Mouse (Mus musculus) gastrocnemius, adult 2 months (tissue): ENCODE data around the gene Gjc2. TPM values are rescaled to one million over a fixed set of nuclear protein-coding genes. Genes with fewer than 3 reads are reported as not detected.
A peak's percentile ranks its signal among the peaks of the same experiment; 100 is the strongest.

Source experiments
- DNase-seq: peaks from one replicate; pipeline ENCODE4 v3.0.0; 2022
- H3K27ac ChIP-seq: fragments of 200-600 bp; 2 replicates; pipeline ENCODE4 v1.8.1; 2022; ENCODE audit warnings: mild to moderate bottlenecking
- H3K4me3 ChIP-seq: fragments of 200-600 bp; 2 replicates; pipeline ENCODE4 v1.8.1; 2022; ENCODE audit warnings: mild to moderate bottlenecking, moderate library complexity
- CTCF ChIP-seq: fragments of 200-600 bp; IDR thresholded peaks from 2 replicates; pipeline ENCODE4 v1.8.1; 2022; ENCODE audit warnings: antibody characterized with exemption, mild to moderate bottlenecking, moderate library complexity
- intact Hi-C: fragments of 180-260 bp; cut with DNase I; formaldehyde crosslinking; loops from one replicate; pipeline ENCODE4 v1.15.1; 2025
- long read RNA-seq, 2 experiments: library from polyadenylated mRNA; stranded (forward); transcript quantifications; one replicate each; pipeline ENCODE4 v2.0.0; 2021
- total RNA-seq, 2 experiments: library from RNA; stranded (reverse); gene quantifications; 2 replicates each; pipeline ENCODE4 v1.2.3; 2021

Gjc2 gene
- total RNA-seq = under 1 TPM; 0.10 to 0.20 TPM
- long read RNA-seq, experiment 1 = 0 reads
- long read RNA-seq, experiment 2 = 0 reads

GRCm38 (mm10) chr11:59182864-59183331, at the start of gene Gjc2:
Gjc2 (minus strand) TSS chr11:59183213.
- H3K27ac ChIP-seq = peak within 1 kb of the TSS; percentile 80
- intact Hi-C loops = loop anchor here (1.0 to 5.0 kb wide), 2 partner anchors 22 to 91 kb away; no protein-coding TSS in a partner anchor

GRCm38 (mm10) chr11:59232797-59233196, 49.8 kb upstream of the Gjc2 start:
- intact Hi-C loops = no loop called here
- no peak for DNase-seq
- no peak overlapping the region for H3K27ac ChIP-seq
- TF ChIP-seq CTCF = no peak
- no peak overlapping the region for H3K4me3 ChIP-seq

More at GRCm38 (mm10) chr11:59182864-59183331, at the start of gene Gjc2:
- TF ChIP-seq CTCF = no peak
- DNase-seq = peak; percentile 81
- peak within 1 kb of the TSS; percentile 43 for H3K4me3 ChIP-seq

- DNase-seq = peak; percentile 67
- Histone ChIP-seq H3K27ac (no peak overlapping the region), H3K4me3 (no peak overlapping the region)
- TF ChIP-seq CTCF = peak; percentile 76
- intact Hi-C loops = loop anchor here (2.0 kb wide), 1 partner anchor 63 kb away; no protein-coding TSS in a partner anchor
These were observed 47.2 kb upstream of the Gjc2 start for GRCm38 (mm10) chr11:59230144-59230760.

- no peak for TF ChIP-seq CTCF
- DNase-seq = peak; percentile 98
- peak within 1 kb of the TSS; percentile 79 for H3K4me3 ChIP-seq
- H3K27ac ChIP-seq = peak within 1 kb of the TSS; percentile 99
- intact Hi-C loops = no loop called here
These were observed 45.3 kb upstream of the Gjc2 start, which contains the start of gene Arf1 for GRCm38 (mm10) chr11:59228122-59228953. Arf1 (minus strand) TSS chr11:59228270.

- H3K27ac ChIP-seq = peak overlapping the region; percentile 99
- peak overlapping the region; percentile 79 for H3K4me3 ChIP-seq
- TF ChIP-seq CTCF = no peak
- no peak for DNase-seq
- intact Hi-C loops = no loop called here
These were observed 44.6 kb upstream of the Gjc2 start for GRCm38 (mm10) chr11:59227604-59228121.

- intact Hi-C loops = no loop called here
- H3K4me3 ChIP-seq = peak overlapping the region; percentile 79
- H3K27ac ChIP-seq = peak overlapping the region; percentile 99
- no peak for DNase-seq
- TF ChIP-seq CTCF = no peak
These were observed 44.0 kb upstream of the Gjc2 start for GRCm38 (mm10) chr11:59226787-59227603.

- H3K27ac ChIP-seq = peak overlapping the region; percentile 99
- peak overlapping the region; percentile 79 for H3K4me3 ChIP-seq
- no peak for TF ChIP-seq CTCF
- no peak for DNase-seq
- intact Hi-C loops = no loop called here
These were observed 43.2 kb upstream of the Gjc2 start for GRCm38 (mm10) chr11:59226251-59226650.

- DNase-seq = no peak
- 0 out of 2 replicates have a peak overlapping the region, but pooled peaks have one; percentile 32 for H3K27ac ChIP-seq
- intact Hi-C loops = no loop called here
- peak overlapping the region; percentile 79 for H3K4me3 ChIP-seq
- TF ChIP-seq CTCF = no peak
These were observed 42.2 kb upstream of the Gjc2 start for GRCm38 (mm10) chr11:59225167-59225566.

GRCm38 (mm10) chr11:59224470-59224869, 41.5 kb upstream of the Gjc2 start:
- TF ChIP-seq CTCF = no peak
- H3K4me3 ChIP-seq = peak overlapping the region; percentile 79
- DNase-seq = no peak
- no peak overlapping the region for H3K27ac ChIP-seq
- intact Hi-C loops = no loop called here

GRCm38 (mm10) chr11:59224025-59224424, 41.0 kb upstream of the Gjc2 start:
- Histone ChIP-seq H3K27ac (no peak overlapping the region), H3K4me3 (peak overlapping the region; percentile 18; the same call in 1 of the 2 replicates)
- intact Hi-C loops = no loop called here
- DNase-seq = no peak
- no peak for TF ChIP-seq CTCF

GRCm38 (mm10) chr11:59222306-59222705, 39.3 kb upstream of the Gjc2 start:
- intact Hi-C loops = no loop called here
- no peak for DNase-seq
- no peak overlapping the region for H3K4me3 ChIP-seq
- no peak for TF ChIP-seq CTCF
- H3K27ac ChIP-seq = no peak overlapping the region

GRCm38 (mm10) chr11:59221604-59222003, 38.6 kb upstream of the Gjc2 start:
- DNase-seq = no peak
- no peak overlapping the region for H3K4me3 ChIP-seq
- H3K27ac ChIP-seq = no peak overlapping the region
- intact Hi-C loops = no loop called here
- TF ChIP-seq CTCF = no peak
